ENCODE assay signal across 8 mouse cellular contexts in genomic region chr2:85060591-85061060, GRCm38 (mm10). TPM values are rescaled to one million over a fixed set of nuclear protein-coding genes. Genes with fewer than 3 reads are reported as not detected.
DNase-seq lines count a peak whose midpoint lies in the region; ATAC-seq lines count a peak whose summit lies in the region.

No protein-coding gene starts in this region.

- H3K4me1 ChIP-seq in neural tube, embryonic 11.5 days (ENCODE audit: control insufficient read depth, insufficient read depth, low read length), result no peaks in the 10 kb centered on the region
- peaks cover 31% of the 10 kb centered on the region for H3K4me1 ChIP-seq in embryonic facial prominence, embryonic 15.5 days
- peaks cover 28% of the 10 kb centered on the region for H3K4me1 ChIP-seq in heart, embryonic 12.5 days (replicated peaks)
- H3K4me1 ChIP-seq in kidney, embryonic 14.5 days (ENCODE audit: control insufficient read depth, insufficient read depth, low read length), result peaks cover 17% of the 10 kb centered on the region

- H3K9me3 ChIP-seq in neural tube, embryonic 11.5 days (ENCODE audit: control insufficient read depth, low read length), result no peaks in the 10 kb centered on the region
- no peaks in the 10 kb centered on the region for H3K9me3 ChIP-seq in embryonic facial prominence, embryonic 15.5 days (replicated peaks)
- H3K9me3 ChIP-seq in heart, embryonic 12.5 days (replicated peaks), result no peaks in the 10 kb centered on the region
- no peaks in the 10 kb centered on the region for H3K9me3 ChIP-seq in kidney, embryonic 14.5 days (ENCODE audit: control insufficient read depth, low read length)

- no peak for DNase-seq in neural tube, embryonic 11.5 days (ENCODE audit: low spot score)
- DNase-seq in neural tube, embryonic 10.5 days (ENCODE audit: extremely low spot score, low spot score), result no peak
- peak; percentile 73 for DNase-seq in lung, postnatal 14 days
- DNase-seq in thymus, postnatal 25 days, result peak; percentile 39
- DNase-seq in spleen, adult 12 weeks (ENCODE audit: low spot score), result no peak

- no peaks in the 10 kb centered on the region for H3K27me3 ChIP-seq in neural tube, embryonic 11.5 days (ENCODE audit: control insufficient read depth, insufficient read depth, low read length)
- no peaks in the 10 kb centered on the region for H3K27me3 ChIP-seq in embryonic facial prominence, embryonic 15.5 days
- no peaks in the 10 kb centered on the region for H3K27me3 ChIP-seq in heart, embryonic 12.5 days (replicated peaks)
- H3K27me3 ChIP-seq in kidney, embryonic 14.5 days (ENCODE audit: control insufficient read depth, insufficient read depth, low read length), result no peaks in the 10 kb centered on the region

- H3K4me3 ChIP-seq in neural tube, embryonic 11.5 days (ENCODE audit: low read depth, low read length), result no peak overlapping the region
- peak overlapping the region; percentile 43 for H3K4me3 ChIP-seq in embryonic facial prominence, embryonic 15.5 days (replicated peaks)
- H3K4me3 ChIP-seq in heart, embryonic 12.5 days, result peak overlapping the region; percentile 44
- H3K4me3 ChIP-seq in kidney, embryonic 14.5 days (ENCODE audit: low read length), result peak overlapping the region; percentile 34

- WGBS in neural tube, embryonic 11.5 days, result 13% methylated on average over 11 of the region's 11 CpGs
- 4% methylated on average over 11 of the region's 11 CpGs for WGBS in embryonic facial prominence, embryonic 15.5 days
- WGBS in heart, embryonic 12.5 days, result 10% methylated on average over 11 of the region's 11 CpGs
- WGBS in kidney, embryonic 14.5 days, result 6% methylated on average over 10 of the region's 11 CpGs

- ATAC-seq in neural tube, embryonic 11.5 days (ENCODE audit: insufficient read depth, low FRiP score, low TSS enrichment), result no peak
- ATAC-seq in embryonic facial prominence, embryonic 15.5 days (ENCODE audit: insufficient number of reproducible peaks, low FRiP score, low TSS enrichment, low read depth), result peak; percentile 77
- peak; percentile 70 for ATAC-seq in heart, embryonic 12.5 days (ENCODE audit: insufficient number of reproducible peaks, low FRiP score)
- peak; percentile 86 for ATAC-seq in kidney, embryonic 14.5 days (ENCODE audit: low FRiP score, low TSS enrichment)

- H3K36me3 ChIP-seq in neural tube, embryonic 11.5 days (ENCODE audit: control insufficient read depth, insufficient read depth, low read length), result peaks cover 20% of the 10 kb centered on the region
- H3K36me3 ChIP-seq in embryonic facial prominence, embryonic 15.5 days, result peaks cover 76% of the 10 kb centered on the region
- peaks cover 71% of the 10 kb centered on the region for H3K36me3 ChIP-seq in heart, embryonic 12.5 days
- H3K36me3 ChIP-seq in kidney, embryonic 14.5 days (ENCODE audit: control insufficient read depth, insufficient read depth, low read length), result peaks cover 49% of the 10 kb centered on the region

- H3K9ac ChIP-seq in neural tube, embryonic 11.5 days (ENCODE audit: low read length), result peak overlapping the region; percentile 36; the same call in 1 of the 2 replicates
- 0 out of 2 replicates have a peak overlapping the region, but pooled peaks have one; percentile 15 for H3K9ac ChIP-seq in embryonic facial prominence, embryonic 15.5 days
- H3K9ac ChIP-seq in heart, embryonic 12.5 days, result peak overlapping the region; percentile 70
- peak overlapping the region; percentile 42 for H3K9ac ChIP-seq in kidney, embryonic 14.5 days (ENCODE audit: low read depth, low read length)

- no peak overlapping the region for H3K4me2 ChIP-seq in neural tube, embryonic 11.5 days (ENCODE audit: low read depth)
- H3K4me2 ChIP-seq in embryonic facial prominence, embryonic 15.5 days (replicated peaks), result peak overlapping the region; percentile 52
- peak overlapping the region; percentile 73 for H3K4me2 ChIP-seq in heart, embryonic 12.5 days
- peak overlapping the region; percentile 68 for H3K4me2 ChIP-seq in kidney, embryonic 14.5 days (replicated peaks; ENCODE audit: low read depth, low read length)

- no peak overlapping the region for H3K27ac ChIP-seq in neural tube, embryonic 11.5 days (ENCODE audit: low read depth, low read length)
- peak overlapping the region; percentile 79 for H3K27ac ChIP-seq in embryonic facial prominence, embryonic 15.5 days (replicated peaks)
- H3K27ac ChIP-seq in heart, embryonic 12.5 days (ENCODE audit: poor library complexity, severe bottlenecking), result 0 out of 2 replicates have a peak overlapping the region, but pooled peaks have one; percentile 15
- H3K27ac ChIP-seq in kidney, embryonic 14.5 days (ENCODE audit: low read depth, low read length), result 0 out of 2 replicates have a peak overlapping the region, but pooled peaks have one; percentile 24

RNA-seq across cellular contexts. Expression of gene Tnks1bp1, which starts 12.8 kb away (rescaled TPM):
- polyA plus RNA-seq in neural tube, embryonic 11.5 days (2014; fragmentation: Nextera tagmentation; extraction: Ambion mirVana), result 5.8 and 7.9 TPM in 2 replicates
- 63.8 and 68.0 TPM in 2 replicates for polyA plus RNA-seq in embryonic facial prominence, embryonic 15.5 days (2015; fragmentation: Nextera tagmentation; extraction: Ambion mirVana)
- polyA plus RNA-seq in heart, embryonic 12.5 days (2016; fragmentation: Nextera tagmentation; extraction: Ambion mirVana), result 33.2 and 36.6 TPM in 2 replicates
- polyA plus RNA-seq in kidney, embryonic 14.5 days (2014; fragmentation: Nextera tagmentation; extraction: Ambion mirVana), result 8.1 and 10.1 TPM in 2 replicates

RNA-seq across cellular contexts. Expression of gene P2rx3, which starts 23.4 kb away (rescaled TPM):
- polyA plus RNA-seq in neural tube, embryonic 11.5 days (2014; fragmentation: Nextera tagmentation; extraction: Ambion mirVana), result 10.9 and 15.7 TPM in 2 replicates
- polyA plus RNA-seq in embryonic facial prominence, embryonic 15.5 days (2015; fragmentation: Nextera tagmentation; extraction: Ambion mirVana), result 1.2 and 1.7 TPM in 2 replicates
- 0.67 and 0.87 TPM in 2 replicates for polyA plus RNA-seq in heart, embryonic 12.5 days (2016; fragmentation: Nextera tagmentation; extraction: Ambion mirVana)
- polyA plus RNA-seq in kidney, embryonic 14.5 days (2014; fragmentation: Nextera tagmentation; extraction: Ambion mirVana), result 0.53 and 0.86 TPM in 2 replicates

RNA-seq across cellular contexts. Expression of gene Ssrp1, which starts 23.6 kb away (rescaled TPM):
- 346 and 359 TPM in 2 replicates for polyA plus RNA-seq in neural tube, embryonic 11.5 days (2014; fragmentation: Nextera tagmentation; extraction: Ambion mirVana)
- 236 and 250 TPM in 2 replicates for polyA plus RNA-seq in embryonic facial prominence, embryonic 15.5 days (2015; fragmentation: Nextera tagmentation; extraction: Ambion mirVana)
- 146 and 151 TPM in 2 replicates for polyA plus RNA-seq in heart, embryonic 12.5 days (2016; fragmentation: Nextera tagmentation; extraction: Ambion mirVana)
- polyA plus RNA-seq in kidney, embryonic 14.5 days (2014; fragmentation: Nextera tagmentation; extraction: Ambion mirVana), result 260 and 334 TPM in 2 replicates

Comparison
In these comparisons a context has a peak if more than half of its experiments do, and no peak if none do; other contexts are left out.
1. DNase-seq: peak in lung, postnatal 14 days (single experiment) and thymus, postnatal 25 days (single experiment); none in neural tube, embryonic 11.5 days (single experiment), neural tube, embryonic 10.5 days (single experiment) and spleen, adult 12 weeks (single experiment).
2. H3K9ac ChIP-seq: peak in every context shown above with its lines; median percentile 70 in heart, embryonic 12.5 days; 42 in kidney, embryonic 14.5 days; 36 in neural tube, embryonic 11.5 days; 15 in embryonic facial prominence, embryonic 15.5 days.